Mouse (Mus musculus): ENCODE data around the gene Grm8. TPM values are rescaled to one million over a fixed set of nuclear protein-coding genes. Genes with fewer than 3 reads are reported as not detected.
A peak's percentile ranks its signal among the peaks of the same experiment; 100 is the strongest.

Gene Grm8
- polyA plus RNA-seq (2015; fragmentation: Nextera tagmentation; extraction: Ambion mirVana), result 0.22 and 0.37 TPM in 2 replicates

DNA sequence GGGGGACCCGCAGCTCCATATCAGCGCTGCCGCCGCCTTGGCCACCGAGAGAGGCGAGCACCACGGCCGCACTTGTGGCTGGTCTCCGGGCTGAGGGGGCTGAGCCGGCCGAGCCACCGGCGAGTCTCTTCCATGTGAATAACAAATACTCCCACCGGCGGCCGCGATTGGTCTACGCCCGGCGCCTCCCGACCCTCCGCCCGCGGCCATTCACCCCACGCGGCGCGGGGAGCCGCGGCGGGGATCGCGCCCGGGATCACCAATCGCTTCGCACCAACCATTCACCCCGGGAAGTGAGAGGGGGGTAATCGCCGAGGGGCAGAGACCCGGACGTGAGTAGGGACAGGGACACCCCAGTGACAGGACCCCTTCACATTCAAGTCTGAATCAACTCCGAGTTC, at the start of gene Grm8:
Gene Grm8 (minus strand): TSS at position 178 of the 401 bp plus-strand sequence.

MicroRNAs within 50 kb of the gene (microRNA counts, 519-probe panel; counts per million panel counts)
- 3,014 counts per million, percentile 47 among the panel's probes with 10 or more counts for microRNA mmu-miR-592

Small RNA genes lying within 50 kb of the gene (microRNA-seq; reads per million reads assigned to microRNA genes)
- gene Mir592, result 17.9 reads per million, percentile 25 among the genes with 10 or more reads in this experiment

Data from urinary bladder, postnatal 0 days (tissue).